Mouse (Mus musculus): ENCODE results near the gene Bpifb1. TPM values are rescaled to one million over a fixed set of nuclear protein-coding genes. Genes with fewer than 3 reads are reported as not detected.

Gene Bpifb1
- polyA plus RNA-seq, 1 experiment, result not detected

DNA sequence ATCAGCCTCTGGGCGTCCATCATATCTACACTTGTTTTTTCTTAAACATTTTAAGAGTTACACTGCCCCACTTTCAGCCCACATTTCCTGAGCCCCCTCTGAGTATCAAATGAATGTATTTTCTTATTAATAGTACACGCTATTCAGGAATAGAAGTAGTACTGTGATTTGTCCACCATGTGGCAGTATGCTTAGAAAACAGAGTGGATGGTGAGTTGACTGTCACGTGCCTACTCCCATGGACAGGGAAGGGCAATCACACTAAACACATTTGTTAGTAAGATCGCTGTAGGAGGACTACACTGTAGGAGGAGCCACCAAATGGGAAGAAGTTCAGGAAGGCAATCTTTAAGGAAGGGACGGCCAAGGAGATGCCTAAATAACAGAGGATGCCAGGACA is 3.1 kb upstream of the Bpifb1 start:
- no peak for TF ChIP-seq POLR2A (IDR thresholded peaks at IDR 0.05; ENCODE audit: low read depth, low read length)
- H3K36me3 ChIP-seq (ENCODE audit: control insufficient read depth, insufficient read depth, low read length), result no peaks in the 10 kb centered on the region
- 43% methylated on average over 5 of the region's 5 CpGs for WGBS
- no peaks in the 10 kb centered on the region for H3K4me1 ChIP-seq (ENCODE audit: control insufficient read depth, insufficient read depth, insufficient read length)
- no peak overlapping the region for H3K4me3 ChIP-seq (ENCODE audit: extremely low read depth, insufficient read depth, insufficient read length)
- H3K27ac ChIP-seq (ENCODE audit: insufficient read depth, low read length), result no peak overlapping the region
- H3K27me3 ChIP-seq (ENCODE audit: control insufficient read depth, insufficient read depth, low read length), result no peaks in the 10 kb centered on the region
- no peak for DNase-seq (ENCODE audit: low read depth in 1 of 2, low spot score in 2 of 2)

DNA sequence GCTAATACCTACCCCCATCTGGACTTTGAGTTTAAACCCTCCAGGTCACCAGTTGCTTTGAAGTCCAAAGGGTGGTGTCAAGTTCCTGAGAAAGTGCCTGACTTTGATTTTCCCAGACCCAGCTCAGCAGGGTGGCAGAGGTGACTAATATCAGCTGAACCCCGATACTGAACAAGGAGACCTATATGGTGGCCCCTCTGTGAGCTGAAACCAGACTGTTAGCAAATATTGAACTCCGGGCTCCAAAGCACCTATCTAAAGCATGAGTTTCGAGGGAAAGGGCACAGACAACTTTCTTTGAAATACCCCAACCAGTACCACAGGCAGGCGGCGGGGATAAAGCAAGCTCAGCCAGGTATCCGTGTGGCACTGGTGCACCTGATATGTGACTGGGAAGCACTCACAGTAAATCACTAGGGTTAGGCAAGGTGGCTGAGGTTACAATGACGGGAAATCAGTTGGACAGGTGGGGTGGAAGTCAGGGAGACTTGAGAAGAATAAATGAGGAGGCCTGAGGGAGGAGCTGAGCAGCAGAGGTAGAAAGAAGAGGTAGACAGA is 662 bp upstream of the Bpifb1 start:
- no peak for DNase-seq (ENCODE audit: low read depth in 1 of 2, low spot score in 2 of 2)
- no peak overlapping the region for H3K4me3 ChIP-seq (ENCODE audit: extremely low read depth, insufficient read depth, insufficient read length)
- H3K36me3 ChIP-seq (ENCODE audit: control insufficient read depth, insufficient read depth, low read length), result no peaks in the 10 kb centered on the region
- TF ChIP-seq POLR2A (IDR thresholded peaks at IDR 0.05; ENCODE audit: low read depth, low read length) (no peak), CTCF (IDR thresholded peaks at IDR 0.05; ENCODE audit: extremely low read depth, insufficient read depth, insufficient read length, insufficient replicate concordance) (no peak)
- H3K27me3 ChIP-seq (ENCODE audit: control insufficient read depth, insufficient read depth, low read length), result no peaks in the 10 kb centered on the region
- 80% methylated on average over 7 of the region's 7 CpGs for WGBS
- H3K27ac ChIP-seq (ENCODE audit: insufficient read depth, low read length), result no peak overlapping the region
- no peaks in the 10 kb centered on the region for H3K4me1 ChIP-seq (ENCODE audit: control insufficient read depth, insufficient read depth, insufficient read length)

DNA sequence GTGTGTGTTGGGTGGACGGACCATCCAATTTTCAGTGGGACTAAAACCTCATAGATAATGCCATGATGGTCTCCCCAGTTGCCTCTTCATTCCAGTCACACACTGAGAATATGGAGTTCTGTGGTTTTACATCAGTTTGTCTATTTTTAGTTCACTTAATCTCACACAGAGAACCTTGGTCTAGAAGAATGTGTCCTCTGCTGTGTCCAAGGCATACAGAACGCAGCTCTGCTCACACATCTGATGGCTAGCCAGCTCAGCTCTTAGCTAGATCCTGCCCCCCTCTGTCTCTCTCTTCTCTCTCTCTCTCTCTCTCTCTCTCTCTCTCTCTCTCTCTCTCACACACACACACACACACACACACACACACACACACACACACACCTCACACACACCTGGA is 1.5 kb downstream of the Bpifb1 start:
- WGBS, result 74% methylated on average over 2 of the region's 2 CpGs
- H3K4me1 ChIP-seq (ENCODE audit: control insufficient read depth, insufficient read depth, insufficient read length), result no peaks in the 10 kb centered on the region
- no peaks in the 10 kb centered on the region for H3K36me3 ChIP-seq (ENCODE audit: control insufficient read depth, insufficient read depth, low read length)
- H3K27ac ChIP-seq (ENCODE audit: insufficient read depth, low read length), result no peak overlapping the region
- DNase-seq (ENCODE audit: low read depth in 1 of 2, low spot score in 2 of 2), result no peak
- H3K4me3 ChIP-seq (ENCODE audit: extremely low read depth, insufficient read depth, insufficient read length), result no peak overlapping the region
- no peaks in the 10 kb centered on the region for H3K27me3 ChIP-seq (ENCODE audit: control insufficient read depth, insufficient read depth, low read length)
- no peak for TF ChIP-seq CTCF (IDR thresholded peaks at IDR 0.05; ENCODE audit: extremely low read depth, insufficient read depth, insufficient read length, insufficient replicate concordance)

DNA sequence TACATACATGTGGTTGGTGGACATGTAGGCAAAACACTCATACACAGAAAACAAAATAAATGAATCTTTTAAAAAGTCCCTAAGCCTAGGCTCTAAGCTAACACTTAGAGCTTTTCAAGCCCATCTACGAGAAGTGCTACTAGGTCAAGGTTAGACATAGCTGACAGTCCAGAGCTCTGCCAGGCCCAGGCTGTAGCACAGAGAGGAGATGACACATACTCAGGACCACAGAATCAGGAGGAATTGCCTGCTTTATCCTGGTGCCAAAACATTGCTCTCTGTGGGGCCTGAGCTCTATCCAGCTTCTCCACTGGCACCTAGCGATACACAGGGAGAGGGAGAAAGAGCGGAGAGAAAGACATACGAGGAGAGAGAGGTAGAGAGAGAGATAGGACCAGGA is 2.5 kb downstream of the Bpifb1 start:
- H3K4me3 ChIP-seq (ENCODE audit: extremely low read depth, insufficient read depth, insufficient read length), result no peak overlapping the region
- no peaks in the 10 kb centered on the region for H3K27me3 ChIP-seq (ENCODE audit: control insufficient read depth, insufficient read depth, low read length)
- H3K36me3 ChIP-seq (ENCODE audit: control insufficient read depth, insufficient read depth, low read length), result no peaks in the 10 kb centered on the region
- TF ChIP-seq CTCF (IDR thresholded peaks at IDR 0.05; ENCODE audit: extremely low read depth, insufficient read depth, insufficient read length, insufficient replicate concordance) (no peak), POLR2A (IDR thresholded peaks at IDR 0.05; ENCODE audit: low read depth, low read length) (no peak)
- H3K27ac ChIP-seq (ENCODE audit: insufficient read depth, low read length), result no peak overlapping the region; the same call in 1 of the 2 replicates
- 85% methylated on average over 4 of the region's 4 CpGs for WGBS
- no peak for DNase-seq (ENCODE audit: low read depth in 1 of 2, low spot score in 2 of 2)
- no peaks in the 10 kb centered on the region for H3K4me1 ChIP-seq (ENCODE audit: control insufficient read depth, insufficient read depth, insufficient read length)

DNA sequence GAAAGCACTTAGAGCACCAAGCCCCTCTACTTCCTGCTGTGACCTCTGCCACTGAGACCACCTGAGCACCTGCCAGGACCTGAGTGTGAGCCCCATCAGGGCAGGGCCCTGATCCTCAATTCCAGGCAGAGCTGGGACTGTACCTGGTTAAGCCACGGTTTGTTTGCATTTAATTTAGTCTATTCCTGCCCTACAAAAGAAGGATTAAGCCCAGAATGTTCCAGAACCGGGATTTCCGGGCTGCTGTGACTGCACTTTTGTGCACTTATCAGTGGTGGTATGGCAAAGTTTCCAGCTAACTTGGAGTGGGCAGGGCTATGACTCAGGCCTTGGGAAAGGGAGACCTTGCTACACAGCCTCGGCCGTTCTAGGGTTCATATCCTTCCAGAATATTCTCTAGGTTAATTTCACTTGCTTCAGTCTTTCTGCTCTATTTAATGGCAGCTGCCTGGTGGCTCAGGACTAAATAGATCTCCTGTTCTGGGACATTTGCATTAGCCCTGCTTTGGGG is 3.4 kb downstream of the Bpifb1 start:
- H3K4me1 ChIP-seq (ENCODE audit: control insufficient read depth, insufficient read depth, insufficient read length), result no peaks in the 10 kb centered on the region
- no peak overlapping the region for H3K4me3 ChIP-seq (ENCODE audit: extremely low read depth, insufficient read depth, insufficient read length)
- 71% methylated on average over 5 of the region's 5 CpGs for WGBS
- DNase-seq (ENCODE audit: low read depth in 1 of 2, low spot score in 2 of 2), result no peak
- H3K36me3 ChIP-seq (ENCODE audit: control insufficient read depth, insufficient read depth, low read length), result no peaks in the 10 kb centered on the region
- TF ChIP-seq CTCF (IDR thresholded peaks at IDR 0.05; ENCODE audit: extremely low read depth, insufficient read depth, insufficient read length, insufficient replicate concordance) (no peak), POLR2A (IDR thresholded peaks at IDR 0.05; ENCODE audit: low read depth, low read length) (no peak)
- H3K27me3 ChIP-seq (ENCODE audit: control insufficient read depth, insufficient read depth, low read length), result no peaks in the 10 kb centered on the region
- no peak overlapping the region for H3K27ac ChIP-seq (ENCODE audit: insufficient read depth, low read length)

DNA sequence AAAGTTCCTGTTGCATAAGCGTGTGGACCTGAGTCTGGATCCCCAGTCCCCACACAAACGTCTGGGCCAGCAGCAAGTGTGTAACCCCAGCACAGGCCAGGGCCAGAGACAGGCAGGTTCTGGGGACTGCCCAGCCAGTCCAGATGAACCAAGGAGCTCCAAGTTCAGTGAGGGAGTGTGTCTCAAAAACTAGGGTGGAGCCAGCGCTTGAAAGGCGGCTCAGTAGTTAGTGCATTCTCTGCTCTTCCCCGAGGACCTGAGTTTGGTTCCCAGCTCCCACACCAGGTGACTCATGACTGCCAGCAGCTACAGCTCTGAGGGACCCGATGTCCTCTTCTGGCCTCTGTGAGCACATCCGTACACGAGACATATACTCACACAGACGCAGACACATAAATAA is 6.4 kb downstream of the Bpifb1 start:
- H3K27ac ChIP-seq (ENCODE audit: insufficient read depth, low read length), result no peak overlapping the region
- H3K4me1 ChIP-seq (ENCODE audit: control insufficient read depth, insufficient read depth, insufficient read length), result no peaks in the 10 kb centered on the region
- H3K4me3 ChIP-seq (ENCODE audit: extremely low read depth, insufficient read depth, insufficient read length), result no peak overlapping the region
- TF ChIP-seq CTCF (IDR thresholded peaks at IDR 0.05; ENCODE audit: extremely low read depth, insufficient read depth, insufficient read length, insufficient replicate concordance) (no peak), POLR2A (IDR thresholded peaks at IDR 0.05; ENCODE audit: low read depth, low read length) (no peak)
- DNase-seq (ENCODE audit: low read depth in 1 of 2, low spot score in 2 of 2), result no peak
- 88% methylated on average over 9 of the region's 9 CpGs for WGBS
- no peaks in the 10 kb centered on the region for H3K36me3 ChIP-seq (ENCODE audit: control insufficient read depth, insufficient read depth, low read length)
- no peaks in the 10 kb centered on the region for H3K27me3 ChIP-seq (ENCODE audit: control insufficient read depth, insufficient read depth, low read length)

DNA sequence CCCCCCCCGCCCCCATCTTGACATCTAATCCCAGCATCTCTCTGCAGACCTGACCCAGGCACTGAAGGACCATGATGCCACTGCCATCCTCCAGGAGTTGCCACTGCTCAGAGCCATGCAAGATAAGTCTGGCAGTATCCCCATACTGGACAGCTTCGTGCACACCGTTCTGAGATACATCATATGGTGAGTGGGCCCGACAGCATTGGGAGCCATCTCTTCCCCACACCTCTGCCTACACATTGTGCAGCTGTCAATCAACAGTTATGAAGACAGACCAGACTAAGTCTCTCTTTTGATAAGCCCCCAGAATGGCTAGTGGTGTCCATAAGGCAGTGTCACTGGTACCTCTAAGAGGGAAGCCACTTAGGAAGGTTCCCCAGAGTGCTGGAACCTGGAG is 14.0 kb downstream of the Bpifb1 start:
- Histone ChIP-seq H3K27ac (ENCODE audit: insufficient read depth, low read length) (no peak overlapping the region), H3K36me3 (ENCODE audit: control insufficient read depth, insufficient read depth, low read length) (no peaks in the 10 kb centered on the region), H3K4me1 (ENCODE audit: control insufficient read depth, insufficient read depth, insufficient read length) (no peaks in the 10 kb centered on the region), H3K4me3 (ENCODE audit: extremely low read depth, insufficient read depth, insufficient read length) (no peak overlapping the region), H3K27me3 (ENCODE audit: control insufficient read depth, insufficient read depth, low read length) (no peaks in the 10 kb centered on the region)
- TF ChIP-seq CTCF (IDR thresholded peaks at IDR 0.05; ENCODE audit: extremely low read depth, insufficient read depth, insufficient read length, insufficient replicate concordance) (no peak), POLR2A (IDR thresholded peaks at IDR 0.05; ENCODE audit: low read depth, low read length) (no peak)
- 87% methylated on average over 4 of the region's 4 CpGs for WGBS
- no peak for DNase-seq (ENCODE audit: low read depth in 1 of 2, low spot score in 2 of 2)

All from spleen, adult 2 months (tissue).